Mouse (Mus musculus): ENCODE results near the gene Samd10. TPM values are rescaled to one million over a fixed set of nuclear protein-coding genes. Genes with fewer than 3 reads are reported as not detected.

Gene Samd10
- total RNA-seq, 2 experiments from 2014 or later: 0.69 to 1.0 TPM

- intact Hi-C loops (cut with DNase I): loop anchor here (10.0 kb wide), 1 partner anchor 408 kb away; the partner anchor contains the start of gene Ppdpf
- no peak for DNase-seq
Observed at GRCm38 (mm10) chr2:181593042-181593421, 6.0 kb downstream of the Samd10 start.

GRCm38 (mm10) chr2:181592231-181593041, 6.6 kb downstream of the Samd10 start, which contains the start of gene Zfp512b:
Gene Zfp512b (minus strand): TSS chr2:181592803.
- peak; percentile 48 to 62 for DNase-seq
- intact Hi-C loops (cut with DNase I): loop anchor here (10.0 kb wide), 1 partner anchor 408 kb away; the partner anchor contains the start of gene Ppdpf

- DNase-seq: no peak
- intact Hi-C loops (cut with DNase I): loop anchor here (10.0 kb wide), 1 partner anchor 407 kb away; the partner anchor contains the start of gene Ppdpf
Observed at GRCm38 (mm10) chr2:181591528-181592085, 7.4 kb downstream of the Samd10 start, which contains the start of gene Prpf6. Gene Prpf6 (plus strand): TSS chr2:181591868.

GRCm38 (mm10) chr2:181590471-181590870, 8.5 kb downstream of the Samd10 start:
- DNase-seq: no peak

GRCm38 (mm10) chr2:181589732-181590105, 9.3 kb downstream of the Samd10 start:
- DNase-seq: no peak
- intact Hi-C loops (cut with DNase I): loop anchor here (10.0 kb wide), 1 partner anchor 405 kb away; the partner anchor contains the start of gene Ppdpf

More at GRCm38 (mm10) chr2:181590471-181590870, 8.5 kb downstream of the Samd10 start:
- intact Hi-C loops (cut with DNase I): loop anchor here (10.0 kb wide), 1 partner anchor 406 kb away; the partner anchor contains the start of gene Ppdpf

GRCm38 (mm10) chr2:181589011-181589731, 9.8 kb downstream of the Samd10 start:
- intact Hi-C loops (cut with DNase I): no loop called here
- DNase-seq: no peak

GRCm38 (mm10) chr2:181588229-181588780, 10.7 kb downstream of the Samd10 start:
- intact Hi-C loops (cut with DNase I): no loop called here
- no peak for DNase-seq

- DNase-seq: peak in 1 of 2 experiments; percentile 12
- intact Hi-C loops (cut with DNase I): no loop called here
Observed at GRCm38 (mm10) chr2:181587796-181588195, 11.2 kb downstream of the Samd10 start.

- intact Hi-C loops (cut with DNase I): no loop called here
- no peak for DNase-seq
Observed at GRCm38 (mm10) chr2:181586124-181586523, 12.9 kb downstream of the Samd10 start.

GRCm38 (mm10) chr2:181585506-181585905, 13.5 kb downstream of the Samd10 start:
- DNase-seq: no peak
- intact Hi-C loops (cut with DNase I): no loop called here

- intact Hi-C loops (cut with DNase I): loop anchor here (5.0 kb wide), 1 partner anchor 192 kb away; no protein-coding TSS in a partner anchor
- DNase-seq: no peak
Observed at GRCm38 (mm10) chr2:181584411-181584942, 14.5 kb downstream of the Samd10 start, which contains the start of gene Uckl1. Gene Uckl1 (minus strand): TSS chr2:181584892.

- intact Hi-C loops (cut with DNase I): loop anchor here (5.0 kb wide), 1 partner anchor 191 kb away; no protein-coding TSS in a partner anchor
- no peak for DNase-seq
Observed at GRCm38 (mm10) chr2:181583460-181584257, 15.4 kb downstream of the Samd10 start.

GRCm38 (mm10) chr2:181582939-181583338, 16.1 kb downstream of the Samd10 start:
- intact Hi-C loops (cut with DNase I): loop anchor here (5.0 kb wide), 1 partner anchor 191 kb away; no protein-coding TSS in a partner anchor
- no peak for DNase-seq

GRCm38 (mm10) chr2:181582358-181582757, 16.7 kb downstream of the Samd10 start:
- intact Hi-C loops (cut with DNase I): loop anchor here (5.0 kb wide), 1 partner anchor 190 kb away; no protein-coding TSS in a partner anchor
- DNase-seq: peak in 1 of 2 experiments; percentile 13

- peak; percentile 77 to 82 for DNase-seq
- intact Hi-C loops (cut with DNase I): loop anchor here (5.0 kb wide), 1 partner anchor 189 kb away; no protein-coding TSS in a partner anchor
Observed at GRCm38 (mm10) chr2:181581402-181582120, 17.5 kb downstream of the Samd10 start.

- DNase-seq: peak; percentile 65 to 74
- intact Hi-C loops (cut with DNase I): loop anchor here (5.0 kb wide), 1 partner anchor 189 kb away; no protein-coding TSS in a partner anchor
Observed at GRCm38 (mm10) chr2:181581016-181581401, 18.0 kb downstream of the Samd10 start.

GRCm38 (mm10) chr2:181580131-181580772, 18.8 kb downstream of the Samd10 start:
- intact Hi-C loops (cut with DNase I): loop anchor here (5.0 kb wide), 1 partner anchor 188 kb away; no protein-coding TSS in a partner anchor
- no peak for DNase-seq

Data from gastrocnemius, postnatal 36 days (tissue).